Mouse (Mus musculus) kidney, adult 2 months (tissue): ENCODE results near the gene Fam209.

Experiments used
- CTCF ChIP-seq: fragments of 200-500 bp; conservative IDR thresholded peaks from 2 replicates; pipeline ENCODE4 v1.5.1; 2011; ENCODE audit warnings: low read depth, mild to moderate bottlenecking, control low read depth, low read length, moderate library complexity, mixed read lengths; ENCODE audit not compliant: insufficient read depth, insufficient read length
- POLR2A ChIP-seq: fragments of 200-500 bp; IDR thresholded peaks from one replicate; pipeline ENCODE4 v1.6.1; 2011; ENCODE audit warnings: low read depth, low read length, control low read depth

GRCm38 (mm10) chr2:172441176-172441575, 31.1 kb upstream of the Fam209 start:
- TF ChIP-seq POLR2A (no peak), CTCF (no peak)
